Mouse (Mus musculus) CH12.LX (cell line): ENCODE results near the gene Ap1g1. TPM values are rescaled to one million over a fixed set of nuclear protein-coding genes. Genes with fewer than 3 reads are reported as not detected.

Experiments used
- DNase-seq: peaks from one replicate; pipeline ENCODE4 v3.0.0-alpha.2; 2013; ENCODE audit errors: extremely low read depth
- H3K27ac ChIP-seq: 2 replicates; pipeline ENCODE4 v1.5.1; 2012; ENCODE audit warnings: low read depth, mild to moderate bottlenecking, control low read depth, moderate library complexity; ENCODE audit not compliant: insufficient read depth
- H3K27me3 ChIP-seq: replicated peaks from 2 replicates; pipeline ENCODE3; 2012; ENCODE audit warnings: inconsistent platforms
- H3K36me3 ChIP-seq, 2 experiments: replicated peaks in 1 of 2; 2 replicates each; pipeline versions ENCODE3 to v1.6.1; 2012; ENCODE audit warnings: inconsistent platforms in 1 of 2, low read length in 1 of 2, mild to moderate bottlenecking in 1 of 2, mixed read lengths in 1 of 2, moderate library complexity in 1 of 2; ENCODE audit not compliant: control insufficient read depth in 1 of 2, insufficient read depth in 1 of 2
- H3K4me1 ChIP-seq, 2 experiments: 2 replicates each; pipeline ENCODE4 v1.6.1; 2012; ENCODE audit warnings: inconsistent platforms in 1 of 2, moderate library complexity in 1 of 2; ENCODE audit not compliant: insufficient read depth in 2 of 2, control insufficient read depth in 1 of 2
- H3K4me2 ChIP-seq: 2 replicates; pipeline ENCODE4 v1.6.1; 2012; ENCODE audit warnings: low read depth, mild to moderate bottlenecking, control low read depth; ENCODE audit not compliant: poor library complexity, insufficient read depth, severe bottlenecking
- H3K4me3 ChIP-seq, 3 experiments: fragments of 150-350 bp in 1 of 3; sonication (generic) in 1 of 3; replicated peaks in 1 of 3; 2 replicates each; pipeline versions ENCODE3 to v1.5.1; 2011 to 2012; ENCODE audit warnings: low read depth in 2 of 3, low read length in 2 of 3, mild to moderate bottlenecking in 2 of 3, moderate library complexity in 2 of 3, control low read depth in 1 of 3, improper control_type of control experiment in 1 of 3, inconsistent platforms in 1 of 3, mixed read lengths in 1 of 3; ENCODE audit not compliant: poor library complexity in 1 of 3
- H3K79me2 ChIP-seq: replicated peaks from 2 replicates; pipeline ENCODE4 v1.6.1; 2012; ENCODE audit warnings: mild to moderate bottlenecking, moderate library complexity; ENCODE audit not compliant: control insufficient read depth, poor library complexity, insufficient read depth, severe bottlenecking; ENCODE audit errors: extremely low read depth
- H3K9ac ChIP-seq: 2 replicates; pipeline ENCODE4 v1.6.1; 2012; ENCODE audit warnings: low read depth, mild to moderate bottlenecking, control low read depth, moderate library complexity; ENCODE audit not compliant: insufficient read depth
- H3K9me3 ChIP-seq: replicated peaks from 2 replicates; pipeline ENCODE3; 2012; ENCODE audit warnings: low read length, inconsistent platforms, mixed read lengths
- BHLHE40 ChIP-seq: IDR thresholded peaks from 2 replicates; pipeline ENCODE4 v1.6.1; 2011; ENCODE audit warnings: mild to moderate bottlenecking, low read depth, low read length, improper control_type of control experiment
- E2F4 ChIP-seq: IDR thresholded peaks from 2 replicates; pipeline ENCODE4 v1.6.1; 2011; ENCODE audit warnings: low read depth, low read length, improper control_type of control experiment; ENCODE audit not compliant: insufficient replicate concordance
- EP300 ChIP-seq: IDR thresholded peaks from 2 replicates; pipeline ENCODE4 v1.6.1; 2011; ENCODE audit warnings: low read length, improper control_type of control experiment
- JUN ChIP-seq: IDR thresholded peaks from 2 replicates; pipeline ENCODE4 v1.6.1; 2011; ENCODE audit warnings: low read depth, mild to moderate bottlenecking, low read length, improper control_type of control experiment, moderate library complexity; ENCODE audit not compliant: insufficient read depth
- JUND ChIP-seq: conservative IDR thresholded peaks from 2 replicates; pipeline ENCODE4 v1.6.1; 2011; ENCODE audit warnings: low read depth, low read length, improper control_type of control experiment
- KAT2A ChIP-seq: IDR thresholded peaks from 2 replicates; pipeline ENCODE4 v1.6.1; 2012; ENCODE audit warnings: low read length, improper control_type of control experiment, inconsistent platforms; ENCODE audit not compliant: insufficient replicate concordance
- MAX ChIP-seq: IDR thresholded peaks from 2 replicates; pipeline ENCODE4 v1.6.1; 2011; ENCODE audit warnings: low read length, improper control_type of control experiment
- MEF2A ChIP-seq: IDR thresholded peaks from 2 replicates; pipeline ENCODE4 v1.6.1; 2014; ENCODE audit warnings: low read depth, mild to moderate bottlenecking, inconsistent platforms, low read length, improper control_type of control experiment, borderline replicate concordance
- POLR2A ChIP-seq: IDR thresholded peaks from 2 replicates; pipeline ENCODE4 v1.6.1; 2011; ENCODE audit warnings: low read depth, mild to moderate bottlenecking, improper control_type of control experiment, low read length
- RAD21 ChIP-seq: IDR thresholded peaks from 2 replicates; pipeline ENCODE4 v1.6.1; 2011; ENCODE audit warnings: low read depth, mild to moderate bottlenecking, low read length, improper control_type of control experiment, moderate library complexity
- RCOR1 ChIP-seq: conservative IDR thresholded peaks from 2 replicates; pipeline ENCODE4 v1.6.1; 2012; ENCODE audit warnings: low read depth, mild to moderate bottlenecking, inconsistent platforms, low read length, improper control_type of control experiment
- SIN3A ChIP-seq: IDR thresholded peaks from 2 replicates; pipeline ENCODE4 v1.6.1; 2012; ENCODE audit warnings: low read length, improper control_type of control experiment, inconsistent platforms
- TCF12 ChIP-seq: IDR thresholded peaks from 2 replicates; pipeline ENCODE4 v1.6.1; 2014; ENCODE audit warnings: low read depth, mild to moderate bottlenecking, inconsistent platforms, low read length, improper control_type of control experiment
- USF2 ChIP-seq: conservative IDR thresholded peaks from 2 replicates; pipeline ENCODE4 v1.6.1; 2011; ENCODE audit warnings: low read depth, low read length, improper control_type of control experiment
- ZC3H11A ChIP-seq: IDR thresholded peaks from 2 replicates; pipeline ENCODE4 v1.6.1; 2012; ENCODE audit warnings: low read depth, mild to moderate bottlenecking, inconsistent platforms, low read length, improper control_type of control experiment
- ZMIZ1 ChIP-seq: IDR thresholded peaks from 2 replicates; pipeline ENCODE4 v1.6.1; 2012; ENCODE audit warnings: low read depth, mild to moderate bottlenecking, inconsistent platforms, low read length, improper control_type of control experiment
- ZNF384 ChIP-seq: IDR thresholded peaks from 2 replicates; pipeline ENCODE4 v1.6.1; 2012; ENCODE audit warnings: low read depth, low read length, improper control_type of control experiment, inconsistent platforms
- dilution Hi-C: fragments of 300-500 bp; cut with MboI; formaldehyde crosslinking; loops from 2 replicates; pipeline ENCODE4 v1.14.3; 2020; ENCODE audit warnings: low sequenced_read_pairs; ENCODE audit not compliant: extremely low pct_unique_long_range_greater_than_20kb, extremely low pct_ligation_motif_present
- in situ Hi-C: fragments of 300-500 bp; cut with MboI; formaldehyde crosslinking; loops from 3 replicates; pipeline ENCODE4 v1.14.3; 2019; ENCODE audit warnings: low sequenced_read_pairs, low pct_ligation_motif_present, low pct_unique_long_range_greater_than_20kb, mixed read lengths
- polyA plus RNA-seq: library from polyadenylated mRNA; unstranded; fragments of >175 nt; gene quantifications from 2 replicates; pipeline ENCODE4 v1.2.1, GENCODE M21; 2012; ENCODE audit warnings: low read depth; ENCODE audit not compliant: insufficient read length
- total RNA-seq, 2 experiments: library from RNA; depleted of rRNA; stranded (reverse); fragments of 300-350 nt in 1 of 2; fragments of >200 nt in 1 of 2; gene quantifications; 2 replicates each; pipeline ENCODE4 v1.2.3; 2012 to 2014

The Ap1g1 gene
- total and polyA plus RNA-seq, 3 experiments, result 29.5 to 60.4 (median 40.8) TPM

- DNase-seq, result peak; percentile 24
- no peak overlapping the region for H3K9ac ChIP-seq
- H3K4me3 ChIP-seq, result no peak overlapping the region
- no peaks in the 10 kb centered on the region for H3K27me3 ChIP-seq
- dilution Hi-C loops (no loop called here), in situ Hi-C loops (loop anchor here (5.0 kb wide), 1 partner anchor 37 kb away; the partner anchor contains the start of gene Phlpp2)
- TF ChIP-seq MEF2A, result peak; percentile 82; the same call in 1 of the 2 replicates
- no peak for TF ChIP-seq ZNF384
- TF ChIP-seq EP300, result 0 out of 2 replicates have a peak, but pooled peaks have one; percentile 17
- TF ChIP-seq ZMIZ1, result no peak
- peaks cover 2 to 44% of the 10 kb centered on the region in 2 experiments; a peak in 2 of 4 replicates for H3K4me1 ChIP-seq
- H3K36me3 ChIP-seq, result peaks cover 5 to 51% of the 10 kb centered on the region in 2 experiments
- H3K9me3 ChIP-seq, result peaks cover 3% of the 10 kb centered on the region
- H3K27ac ChIP-seq, result no peak overlapping the region
- H3K79me2 ChIP-seq, result no peaks in the 10 kb centered on the region
- H3K4me2 ChIP-seq, result no peak overlapping the region
Measured at GRCm38 (mm10) chr8:109903909-109904469, 125.6 kb downstream of the Ap1g1 start.

GRCm38 (mm10) chr8:109904928-109905668, 126.7 kb downstream of the Ap1g1 start:
- dilution Hi-C loops (no loop called here), in situ Hi-C loops (loop anchor here (5.0 kb wide), 1 partner anchor 38 kb away; the partner anchor contains the start of gene Phlpp2)
- no peak for DNase-seq
- Histone ChIP-seq H3K4me2 (no peak overlapping the region), H3K27ac (no peak overlapping the region), H3K9me3 (peaks cover 3% of the 10 kb centered on the region), H3K4me3 (no peak overlapping the region), H3K79me2 (no peaks in the 10 kb centered on the region), H3K27me3 (no peaks in the 10 kb centered on the region), H3K4me1 (peaks cover 2 to 49% of the 10 kb centered on the region in 2 experiments; a peak in 2 of 4 replicates), H3K9ac (no peak overlapping the region), H3K36me3 (peaks cover 8 to 55% of the 10 kb centered on the region in 2 experiments)
- TF ChIP-seq ZNF384, result no peak
- TF ChIP-seq EP300, result no peak
- TF ChIP-seq MAX, result no peak
- no peak for TF ChIP-seq JUN
- no peak for TF ChIP-seq E2F4
- no peak for TF ChIP-seq JUND

GRCm38 (mm10) chr8:109906907-109907306, 128.6 kb downstream of the Ap1g1 start:
- peaks cover 2 to 41% of the 10 kb centered on the region in 2 experiments; a peak in 2 of 4 replicates for H3K4me1 ChIP-seq
- in situ Hi-C loops (no loop called here), dilution Hi-C loops (no loop called here)
- H3K27me3 ChIP-seq, result no peaks in the 10 kb centered on the region
- no peak overlapping the region for H3K4me2 ChIP-seq
- H3K36me3 ChIP-seq, result peaks cover 11 to 60% of the 10 kb centered on the region in 2 experiments
- H3K9ac ChIP-seq, result no peak overlapping the region
- no peak for DNase-seq
- no peak overlapping the region for H3K27ac ChIP-seq
- no peak for TF ChIP-seq TCF12
- TF ChIP-seq BHLHE40, result no peak
- TF ChIP-seq KAT2A, result no peak
- no peak for TF ChIP-seq RCOR1
- TF ChIP-seq ZC3H11A, result no peak
- TF ChIP-seq POLR2A, result no peak
- no peak for TF ChIP-seq SIN3A
- no peak for TF ChIP-seq RAD21
- TF ChIP-seq USF2, result no peak
- no peak overlapping the region for H3K4me3 ChIP-seq
- H3K79me2 ChIP-seq, result no peaks in the 10 kb centered on the region
- H3K9me3 ChIP-seq, result no peaks in the 10 kb centered on the region
